Mouse (Mus musculus): Measurements from ENCODE around the gene Gfi1b.

- TF ChIP-seq CTCF (IDR thresholded peaks at IDR 0.05; ENCODE audit: control insufficient read depth, insufficient read depth, insufficient read length) = no peak
- no peak for TF ChIP-seq MYOD1 (IDR thresholded peaks at IDR 0.05; ENCODE audit: control insufficient read depth, insufficient read length, low read depth)
Measured at GRCm38 (mm10) chr2:28633136-28633535, 11.4 kb upstream of the Gfi1b start.
